Mouse (Mus musculus): ENCODE measurements around the gene Gan. TPM values are rescaled to one million over a fixed set of nuclear protein-coding genes. Genes with fewer than 3 reads are reported as not detected.
A peak's percentile ranks its signal among the peaks of the same experiment; 100 is the strongest.

Gan gene
- polyA plus RNA-seq, 1 experiment from 2014 or later: 2.4 TPM

- ATAC-seq (ENCODE audit: low FRiP score, low TSS enrichment): no peak
- Histone ChIP-seq H3K27me3 (ENCODE audit: control insufficient read depth, insufficient read depth, low read length) (no peaks in the 10 kb centered on the region), H3K4me2 (replicated peaks; ENCODE audit: low read depth) (no peak overlapping the region), H3K9ac (ENCODE audit: low read length) (no peak overlapping the region), H3K36me3 (ENCODE audit: control insufficient read depth, insufficient read depth, low read length) (no peaks in the 10 kb centered on the region), H3K27ac (replicated peaks) (no peak overlapping the region), H3K4me3 (ENCODE audit: low read depth, low read length) (no peak overlapping the region), H3K4me1 (replicated peaks; ENCODE audit: control insufficient read depth, insufficient read depth) (no peaks in the 10 kb centered on the region), H3K9me3 (ENCODE audit: control insufficient read depth, low read length) (no peaks in the 10 kb centered on the region)
- no peak for DNase-seq (ENCODE audit: low spot score)
- TF ChIP-seq CTCF (IDR thresholded peaks at IDR 0.05; ENCODE audit: low read depth) (no peak), EP300 (optimal IDR thresholded peaks at IDR 0.05) (no peak)
- 52% methylated on average over 7 of the region's 7 CpGs for WGBS
Measured at GRCm38 (mm10) chr8:117251086-117251681, 93.2 kb downstream of the Gan start.

- Histone ChIP-seq H3K27me3 (ENCODE audit: control insufficient read depth, insufficient read depth, low read length) (no peaks in the 10 kb centered on the region), H3K4me3 (ENCODE audit: low read depth, low read length) (no peak overlapping the region), H3K36me3 (ENCODE audit: control insufficient read depth, insufficient read depth, low read length) (no peaks in the 10 kb centered on the region), H3K9me3 (ENCODE audit: control insufficient read depth, low read length) (no peaks in the 10 kb centered on the region), H3K4me1 (replicated peaks; ENCODE audit: control insufficient read depth, insufficient read depth) (no peaks in the 10 kb centered on the region), H3K4me2 (replicated peaks; ENCODE audit: low read depth) (no peak overlapping the region), H3K9ac (ENCODE audit: low read length) (no peak overlapping the region), H3K27ac (replicated peaks) (no peak overlapping the region)
- whole genome bisulfite sequencing: 87% methylated on average over 8 of the region's 8 CpGs
- ATAC-seq (ENCODE audit: low FRiP score, low TSS enrichment) (no peak), DNase-seq (ENCODE audit: low spot score) (no peak)
- no peak for TF ChIP-seq CTCF (IDR thresholded peaks at IDR 0.05; ENCODE audit: low read depth)
- no peak for TF ChIP-seq EP300 (optimal IDR thresholded peaks at IDR 0.05)
Measured at GRCm38 (mm10) chr8:117252650-117253049, 94.7 kb downstream of the Gan start.

GRCm38 (mm10) chr8:117253390-117254269 is 95.7 kb downstream of the Gan start:
- Histone ChIP-seq H3K4me2 (replicated peaks; ENCODE audit: low read depth) (no peak overlapping the region), H3K9me3 (ENCODE audit: control insufficient read depth, low read length) (no peaks in the 10 kb centered on the region), H3K27ac (replicated peaks) (no peak overlapping the region), H3K36me3 (ENCODE audit: control insufficient read depth, insufficient read depth, low read length) (no peaks in the 10 kb centered on the region), H3K4me1 (replicated peaks; ENCODE audit: control insufficient read depth, insufficient read depth) (peaks cover under 1% of the 10 kb centered on the region; the same call in 1 of the 2 replicates), H3K9ac (ENCODE audit: low read length) (no peak overlapping the region), H3K27me3 (ENCODE audit: control insufficient read depth, insufficient read depth, low read length) (no peaks in the 10 kb centered on the region), H3K4me3 (ENCODE audit: low read depth, low read length) (no peak overlapping the region)
- whole genome bisulfite sequencing: 88% methylated on average over 17 of the region's 17 CpGs
- DNase-seq (ENCODE audit: low spot score) (no peak), ATAC-seq (ENCODE audit: low FRiP score, low TSS enrichment) (no peak)
- TF ChIP-seq EP300 (optimal IDR thresholded peaks at IDR 0.05) (no peak), CTCF (IDR thresholded peaks at IDR 0.05; ENCODE audit: low read depth) (peak; percentile 36; the same call in 1 of the 2 replicates)

GRCm38 (mm10) chr8:117254496-117254895 is 96.6 kb downstream of the Gan start:
- H3K27ac ChIP-seq (replicated peaks): no peak overlapping the region

GRCm38 (mm10) chr8:117256292-117256938 is 98.5 kb downstream of the Gan start:
- under 1% methylated on average over 24 of the region's 92 CpGs for WGBS
- peak; percentile 91 for ATAC-seq (ENCODE audit: low FRiP score, low TSS enrichment)
- no peak for TF ChIP-seq CTCF (IDR thresholded peaks at IDR 0.05; ENCODE audit: low read depth)
- no peak for TF ChIP-seq EP300 (optimal IDR thresholded peaks at IDR 0.05)
- H3K9ac ChIP-seq (ENCODE audit: low read length): peak overlapping the region; percentile 94
- peaks cover 4% of the 10 kb centered on the region; the same call in 1 of the 2 replicates for H3K4me1 ChIP-seq (replicated peaks; ENCODE audit: control insufficient read depth, insufficient read depth)
- H3K36me3 ChIP-seq (ENCODE audit: control insufficient read depth, insufficient read depth, low read length): no peaks in the 10 kb centered on the region
- no peaks in the 10 kb centered on the region for H3K27me3 ChIP-seq (ENCODE audit: control insufficient read depth, insufficient read depth, low read length)
- H3K4me3 ChIP-seq (ENCODE audit: low read depth, low read length): peak overlapping the region; percentile 97
- H3K27ac ChIP-seq (replicated peaks): peak overlapping the region; percentile 95
- H3K9me3 ChIP-seq (ENCODE audit: control insufficient read depth, low read length): no peaks in the 10 kb centered on the region
- DNase-seq (ENCODE audit: low spot score): peak; percentile 96
- H3K4me2 ChIP-seq (replicated peaks; ENCODE audit: low read depth): peak overlapping the region; percentile 75

More at GRCm38 (mm10) chr8:117254496-117254895, 96.6 kb downstream of the Gan start:
- Histone ChIP-seq H3K9ac (ENCODE audit: low read length) (no peak overlapping the region), H3K36me3 (ENCODE audit: control insufficient read depth, insufficient read depth, low read length) (no peaks in the 10 kb centered on the region), H3K9me3 (ENCODE audit: control insufficient read depth, low read length) (no peaks in the 10 kb centered on the region), H3K27me3 (ENCODE audit: control insufficient read depth, insufficient read depth, low read length) (no peaks in the 10 kb centered on the region), H3K4me2 (replicated peaks; ENCODE audit: low read depth) (no peak overlapping the region), H3K4me1 (replicated peaks; ENCODE audit: control insufficient read depth, insufficient read depth) (peaks cover 2% of the 10 kb centered on the region; the same call in 1 of the 2 replicates), H3K4me3 (ENCODE audit: low read depth, low read length) (no peak overlapping the region)
- DNase-seq (ENCODE audit: low spot score) (no peak), ATAC-seq (ENCODE audit: low FRiP score, low TSS enrichment) (no peak)
- TF ChIP-seq CTCF (IDR thresholded peaks at IDR 0.05; ENCODE audit: low read depth): no peak
- no peak for TF ChIP-seq EP300 (optimal IDR thresholded peaks at IDR 0.05)
- WGBS: 67% methylated on average over 6 of the region's 6 CpGs
